Mouse (Mus musculus) limb, embryonic 11.5 days (tissue): ENCODE measurements around the gene Foxj3. TPM values are rescaled to one million over a fixed set of nuclear protein-coding genes. Genes with fewer than 3 reads are reported as not detected.
"Not testable (repeated sequence)": the region's sequence is repeated elsewhere in the genome, so short reads cannot be mapped to it uniquely, and the experiment has no call there.

Source experiments
- ATAC-seq: fragments of 200-750 bp; cut with Nextera tagmentation; 2 replicates; pipeline ENCODE4 v1.8.0; 2017; ENCODE audit warnings: low read depth; ENCODE audit not compliant: insufficient number of reproducible peaks, low FRiP score, low TSS enrichment
- DNase-seq: peaks from one replicate; pipeline ENCODE4 v3.0.0-alpha.2; 2015; ENCODE audit warnings: low spot score
- H3K27ac ChIP-seq: fragments of 300-500 bp; sonication (generic); replicated peaks from 2 replicates; pipeline ENCODE4 v1.5.1; 2014; ENCODE audit warnings: low read depth, mild to moderate bottlenecking, low read length
- H3K27me3 ChIP-seq: fragments of 300-500 bp; sonication (generic); 2 replicates; pipeline ENCODE4 v1.6.1; 2014; ENCODE audit warnings: mild to moderate bottlenecking, low read length, mixed read lengths; ENCODE audit not compliant: control insufficient read depth, insufficient read depth
- H3K36me3 ChIP-seq: fragments of 300-500 bp; sonication (generic); 2 replicates; pipeline ENCODE4 v1.6.1; 2014; ENCODE audit warnings: mild to moderate bottlenecking, low read length, moderate library complexity, mixed read lengths; ENCODE audit not compliant: control insufficient read depth, insufficient read depth
- H3K4me1 ChIP-seq: fragments of 300-500 bp; sonication (generic); 2 replicates; pipeline ENCODE4 v1.6.1; 2014; ENCODE audit warnings: low read length, mixed read lengths; ENCODE audit not compliant: control insufficient read depth, insufficient read depth
- H3K4me2 ChIP-seq: fragments of 300-500 bp; sonication (generic); 2 replicates; pipeline ENCODE4 v1.6.1; 2014; ENCODE audit warnings: low read depth, mild to moderate bottlenecking, moderate library complexity; ENCODE audit not compliant: severe bottlenecking
- H3K4me3 ChIP-seq: fragments of 300-500 bp; sonication (generic); 2 replicates; pipeline ENCODE4 v1.5.1; 2014; ENCODE audit warnings: low read depth, low read length
- H3K9ac ChIP-seq: fragments of 300-500 bp; sonication (generic); 2 replicates; pipeline ENCODE4 v1.6.1; 2014; ENCODE audit warnings: mild to moderate bottlenecking, low read length
- H3K9me3 ChIP-seq: fragments of 300-500 bp; sonication (generic); 2 replicates; pipeline ENCODE4 v1.6.1; 2016; ENCODE audit warnings: low read length; ENCODE audit not compliant: control insufficient read depth
- WGBS: fragments of 180-500 bp; shearing (Covaris S2); extraction: QIAGEN DNeasy Blood & Tissue Kit; methylation state at CpG from one replicate; pipeline ENCODE4 v1.1.7; 2014; 5-methylcytosine and 5-hydroxymethylcytosine counted together
- polyA plus RNA-seq: library from polyadenylated mRNA; unstranded; fragments of >200 nt; fragmentation: Nextera tagmentation; extraction: Ambion mirVana; gene quantifications from 2 replicates; pipeline ENCODE4 v1.2.1, GENCODE M21; 2014

Gene Foxj3
- polyA plus RNA-seq, 1 experiment from 2014 or later, result 26.7 TPM

DNA sequence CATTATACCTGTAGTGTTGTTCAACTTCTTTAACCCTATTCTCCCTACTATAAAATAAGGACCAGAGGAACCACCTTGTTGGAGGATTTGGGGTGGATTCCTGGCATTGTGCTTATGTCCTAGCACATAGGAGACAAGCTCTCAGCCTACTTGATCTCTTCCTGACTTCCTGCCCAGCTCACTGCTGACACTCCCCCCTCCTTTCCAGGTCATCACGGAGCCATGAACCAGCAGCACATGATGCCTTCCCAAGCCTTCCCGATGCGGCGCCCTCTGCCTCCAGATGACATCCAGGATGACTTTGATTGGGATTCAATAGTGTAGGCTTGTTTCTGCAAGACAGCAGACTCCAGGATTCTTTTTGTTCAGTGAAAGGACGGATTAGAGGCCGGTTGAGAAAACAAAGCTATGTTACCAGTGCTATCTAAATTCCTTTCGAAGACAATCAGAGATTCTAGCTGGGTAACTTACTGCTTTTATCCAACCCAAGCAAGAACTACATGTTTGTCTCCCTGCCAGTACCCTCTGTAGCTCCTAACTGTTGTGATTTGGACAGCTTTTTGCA, 89.4 kb downstream of the Foxj3 start:
- Histone ChIP-seq H3K9ac (no peak overlapping the region), H3K4me2 (no peak overlapping the region), H3K4me1 (no peaks in the 10 kb centered on the region), H3K27me3 (no peaks in the 10 kb centered on the region), H3K36me3 (no peaks in the 10 kb centered on the region; the same call in 1 of the 2 replicates), H3K9me3 (no peaks in the 10 kb centered on the region), H3K4me3 (no peak overlapping the region), H3K27ac (no peak overlapping the region)
- WGBS, result 84% methylated on average over 7 of the region's 7 CpGs
- ATAC-seq, result no peak
- no peak for DNase-seq

DNA sequence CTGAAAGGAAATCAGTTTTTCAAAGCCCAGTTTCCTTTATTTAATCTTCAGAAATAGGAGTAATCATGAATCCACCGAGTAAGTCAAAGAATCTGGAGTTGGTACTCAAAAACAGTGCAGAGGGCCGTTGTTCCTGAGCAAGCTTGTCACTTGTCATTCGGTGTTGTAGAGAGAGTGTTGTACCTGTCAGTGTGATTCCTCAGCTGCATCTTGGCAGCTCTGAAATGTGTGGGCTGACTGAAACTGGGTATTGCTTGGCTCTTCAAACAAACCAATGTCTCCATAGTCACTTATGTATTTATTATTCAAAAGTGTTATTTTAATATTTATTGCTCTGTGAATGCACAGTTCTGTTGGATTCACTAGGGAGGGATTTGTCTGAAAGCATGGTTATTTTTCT, 90.1 kb downstream of the Foxj3 start:
- Histone ChIP-seq H3K36me3 (no peaks in the 10 kb centered on the region; the same call in 1 of the 2 replicates), H3K9me3 (no peaks in the 10 kb centered on the region), H3K4me1 (no peaks in the 10 kb centered on the region), H3K4me3 (no peak overlapping the region), H3K27ac (no peak overlapping the region), H3K4me2 (no peak overlapping the region), H3K27me3 (no peaks in the 10 kb centered on the region), H3K9ac (no peak overlapping the region)
- DNase-seq (no peak), ATAC-seq (no peak)
- 88% methylated on average over 3 of the region's 3 CpGs for WGBS

DNA sequence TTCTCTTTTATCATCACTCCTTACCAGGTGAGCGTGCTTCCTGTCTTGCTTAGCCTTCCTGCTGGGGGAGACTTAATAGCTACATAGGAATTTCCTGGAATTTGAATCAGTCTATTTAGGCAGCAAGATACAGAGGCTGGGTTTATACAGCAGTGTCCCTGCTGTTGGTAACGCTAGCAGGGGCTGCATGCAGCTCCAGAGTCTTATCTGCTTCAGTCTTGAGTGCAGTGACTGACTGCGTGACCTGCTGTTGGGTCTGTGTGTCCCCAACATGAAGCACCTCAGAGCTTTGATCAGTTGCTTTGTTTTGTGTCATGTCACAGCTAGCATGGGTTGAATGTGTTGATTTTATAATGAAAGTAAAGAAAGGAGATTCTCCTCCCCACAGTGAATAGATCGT, 90.5 kb downstream of the Foxj3 start:
- Histone ChIP-seq H3K9ac (no peak overlapping the region), H3K27ac (no peak overlapping the region), H3K4me2 (no peak overlapping the region), H3K36me3 (no peaks in the 10 kb centered on the region; the same call in 1 of the 2 replicates), H3K4me3 (no peak overlapping the region), H3K9me3 (no peaks in the 10 kb centered on the region), H3K4me1 (no peaks in the 10 kb centered on the region), H3K27me3 (no peaks in the 10 kb centered on the region)
- WGBS, result 88% methylated on average over 4 of the region's 4 CpGs
- ATAC-seq (no peak), DNase-seq (no peak)

DNA sequence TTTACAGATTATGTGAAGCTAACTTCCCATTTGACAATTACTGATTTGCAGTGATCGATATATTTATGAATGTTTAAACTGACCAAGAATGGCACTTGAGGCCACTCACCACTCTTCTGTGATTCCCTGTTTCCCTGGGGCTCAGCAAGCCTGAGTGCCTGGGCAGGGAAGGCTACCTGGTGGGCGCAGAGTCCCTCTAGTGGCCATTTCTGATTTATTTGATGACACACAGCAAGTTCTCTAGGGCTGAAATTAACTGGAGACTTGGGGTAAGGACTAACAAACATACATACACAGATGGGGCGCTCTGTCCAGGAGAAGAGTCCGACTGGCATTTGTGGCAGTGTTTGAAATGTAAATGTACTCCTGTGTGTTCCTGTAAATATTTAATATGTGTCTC, 91.6 kb downstream of the Foxj3 start:
- H3K9ac ChIP-seq, H3K36me3 ChIP-seq, DNase-seq, H3K9me3 ChIP-seq, H3K4me3 ChIP-seq, H3K27me3 ChIP-seq, H3K27ac ChIP-seq, H3K4me2 ChIP-seq, H3K4me1 ChIP-seq, ATAC-seq: not testable (repeated sequence)
- 92% methylated on average over 3 of the region's 4 CpGs for WGBS

DNA sequence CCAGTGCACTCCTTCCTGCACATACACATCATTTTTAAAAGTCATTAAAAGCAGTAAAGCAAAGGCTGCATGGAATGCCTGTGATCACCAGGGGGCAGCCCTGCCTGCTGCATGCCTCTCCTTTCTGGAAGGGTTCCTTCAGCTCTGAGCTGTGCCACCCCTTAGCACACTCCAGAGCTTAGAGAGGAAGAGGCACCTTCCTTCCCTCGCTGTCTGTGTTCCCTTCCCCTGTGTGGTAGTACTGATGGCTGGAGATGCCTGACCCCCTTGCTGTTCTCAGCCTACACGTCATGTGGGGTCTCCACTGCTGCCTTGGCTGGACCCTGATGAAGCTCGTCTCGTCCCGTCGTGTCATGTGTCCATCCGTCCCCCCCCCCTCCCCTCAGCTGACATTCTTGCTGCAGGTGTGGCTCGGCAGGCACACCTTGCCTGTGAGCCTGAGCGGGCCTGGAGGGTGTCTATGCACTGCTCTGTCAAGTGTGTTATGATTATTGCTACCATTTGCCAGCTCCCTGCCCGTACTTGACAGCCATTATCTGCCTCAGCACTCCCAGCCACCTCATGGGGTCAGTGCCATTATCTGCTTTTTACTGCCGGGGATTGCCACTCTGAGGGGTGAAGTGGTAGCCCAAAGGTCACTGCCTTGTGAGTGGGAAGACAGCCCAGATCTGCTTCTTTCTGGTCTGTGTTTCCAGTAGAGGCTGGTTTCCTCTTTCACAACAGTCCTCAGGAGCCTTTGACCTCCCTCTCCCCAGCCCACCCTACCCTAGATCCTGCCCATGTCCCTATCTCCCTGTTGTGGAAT, 94.5 kb downstream of the Foxj3 start:
- Histone ChIP-seq H3K36me3 (no peaks in the 10 kb centered on the region; the same call in 1 of the 2 replicates), H3K4me3 (no peak overlapping the region), H3K9ac (no peak overlapping the region), H3K27me3 (no peaks in the 10 kb centered on the region), H3K4me2 (no peak overlapping the region), H3K4me1 (0 out of 2 replicates have a peak, but pooled peaks cover 3% of the 10 kb centered on the region), H3K9me3 (no peaks in the 10 kb centered on the region), H3K27ac (no peak overlapping the region)
- ATAC-seq (peak; percentile 32; the same call in 1 of the 2 replicates), DNase-seq (no peak)
- WGBS, result 56% methylated on average over 11 of the region's 11 CpGs

DNA sequence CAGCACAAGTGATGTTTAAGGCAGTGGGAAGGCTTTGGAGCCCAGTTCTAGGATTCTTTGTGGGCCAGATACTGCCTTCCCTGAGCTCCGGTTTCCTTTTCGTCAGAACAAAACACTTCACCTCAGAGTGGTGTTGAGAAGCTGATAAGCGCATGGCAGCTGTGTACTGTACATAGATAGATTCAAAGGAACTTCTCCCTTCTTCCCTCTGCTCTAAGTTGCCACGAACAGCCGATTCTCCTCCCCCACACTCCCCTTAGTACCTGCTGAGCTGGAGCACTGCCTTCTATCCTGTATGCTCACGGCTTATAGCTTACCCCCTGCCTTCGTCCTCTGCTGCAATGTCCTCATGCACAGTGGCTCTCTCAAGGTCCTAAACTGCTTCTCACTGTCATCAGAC, 95.9 kb downstream of the Foxj3 start:
- ATAC-seq (no peak), DNase-seq (no peak)
- no peak overlapping the region for H3K27ac ChIP-seq
- no peak overlapping the region for H3K4me3 ChIP-seq
- H3K4me2 ChIP-seq, result no peak overlapping the region
- WGBS, result 70% methylated on average over 7 of the region's 7 CpGs
- 0 out of 2 replicates have a peak, but pooled peaks cover 3% of the 10 kb centered on the region for H3K4me1 ChIP-seq
- no peaks in the 10 kb centered on the region; the same call in 1 of the 2 replicates for H3K36me3 ChIP-seq
- H3K9ac ChIP-seq, result no peak overlapping the region
- no peaks in the 10 kb centered on the region for H3K27me3 ChIP-seq
- no peaks in the 10 kb centered on the region for H3K9me3 ChIP-seq

DNA sequence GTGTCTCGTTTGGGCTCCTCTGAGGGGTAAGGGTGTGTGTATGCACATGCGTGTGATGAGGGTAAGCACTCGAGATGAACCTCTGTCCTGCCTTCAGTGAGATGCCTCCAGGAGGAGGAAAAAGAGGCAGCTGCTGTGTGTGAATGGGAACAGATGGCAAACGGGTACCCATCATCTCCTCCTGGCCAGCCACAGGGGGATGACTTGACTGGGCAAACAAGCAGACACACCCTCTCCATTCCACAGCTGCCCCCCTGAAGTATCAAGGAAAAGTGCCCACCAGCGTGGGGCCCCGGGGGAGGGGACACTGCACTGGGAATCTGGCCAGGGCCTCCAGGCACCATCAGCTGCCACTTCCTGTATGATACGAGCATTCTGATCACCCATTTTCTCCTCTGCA, 96.5 kb downstream of the Foxj3 start:
- no peaks in the 10 kb centered on the region for H3K27me3 ChIP-seq
- no peak overlapping the region for H3K9ac ChIP-seq
- WGBS, result 67% methylated on average over 7 of the region's 7 CpGs
- no peak overlapping the region for H3K4me2 ChIP-seq
- ATAC-seq, result no peak
- H3K36me3 ChIP-seq, result no peaks in the 10 kb centered on the region; the same call in 1 of the 2 replicates
- H3K4me1 ChIP-seq, result 0 out of 2 replicates have a peak, but pooled peaks cover 3% of the 10 kb centered on the region
- no peaks in the 10 kb centered on the region for H3K9me3 ChIP-seq
- no peak overlapping the region for H3K4me3 ChIP-seq
- no peak for DNase-seq
- no peak overlapping the region for H3K27ac ChIP-seq

DNA sequence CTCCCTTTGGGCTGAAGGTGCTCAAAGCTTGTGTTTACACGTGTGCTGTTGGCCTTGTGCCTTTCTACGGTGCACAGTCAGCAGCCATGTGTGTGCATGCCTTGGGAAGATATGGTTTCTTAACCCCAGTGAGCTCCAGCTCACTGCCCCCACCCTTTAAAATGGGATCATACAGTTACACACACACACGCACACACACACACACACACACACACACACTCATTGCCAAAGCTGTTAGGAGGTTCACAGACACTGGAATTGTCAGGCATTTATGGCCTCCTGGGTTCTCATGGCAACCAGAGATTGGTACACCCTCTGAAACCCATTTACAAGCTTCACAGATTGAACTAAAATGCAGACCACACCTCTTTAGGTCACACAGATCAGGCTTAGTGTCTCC, 97.1 kb downstream of the Foxj3 start:
- DNase-seq, result no peak
- H3K9me3 ChIP-seq, result no peaks in the 10 kb centered on the region
- no peak overlapping the region for H3K4me3 ChIP-seq
- no peaks in the 10 kb centered on the region; the same call in 1 of the 2 replicates for H3K36me3 ChIP-seq
- H3K4me2 ChIP-seq, result no peak overlapping the region
- no peak overlapping the region for H3K9ac ChIP-seq
- no peak for ATAC-seq
- H3K4me1 ChIP-seq, result 0 out of 2 replicates have a peak, but pooled peaks cover 3% of the 10 kb centered on the region
- WGBS, result 79% methylated on average over 3 of the region's 3 CpGs
- no peaks in the 10 kb centered on the region for H3K27me3 ChIP-seq
- no peak overlapping the region for H3K27ac ChIP-seq
